Mouse (Mus musculus) liver (tissue): ENCODE measurements around the gene Pcyox1.
"Not testable (repeated sequence)": the region's sequence is repeated elsewhere in the genome, so short reads cannot be mapped to it uniquely, and the experiment has no call there.

Source experiments
- DNase-seq: peaks from one replicate; pipeline ENCODE4 v3.0.0-alpha.2; 2020; ENCODE audit warnings: mixed read lengths

The Pcyox1 gene

GRCm38 (mm10) chr6:86365371-86366124 is 31.4 kb downstream of the Pcyox1 start, which contains the start of gene Fam136a:
Fam136a (plus strand) TSS chr6:86365646.
- DNase-seq: peak; percentile 98

- DNase-seq: peak; percentile 76
Observed at GRCm38 (mm10) chr6:86364442-86365141, 32.4 kb downstream of the Pcyox1 start.

- DNase-seq: no peak
Observed at GRCm38 (mm10) chr6:86361373-86361772, 35.6 kb downstream of the Pcyox1 start.

GRCm38 (mm10) chr6:86360691-86361090 is 36.3 kb downstream of the Pcyox1 start:
- DNase-seq: no peak

DNA sequence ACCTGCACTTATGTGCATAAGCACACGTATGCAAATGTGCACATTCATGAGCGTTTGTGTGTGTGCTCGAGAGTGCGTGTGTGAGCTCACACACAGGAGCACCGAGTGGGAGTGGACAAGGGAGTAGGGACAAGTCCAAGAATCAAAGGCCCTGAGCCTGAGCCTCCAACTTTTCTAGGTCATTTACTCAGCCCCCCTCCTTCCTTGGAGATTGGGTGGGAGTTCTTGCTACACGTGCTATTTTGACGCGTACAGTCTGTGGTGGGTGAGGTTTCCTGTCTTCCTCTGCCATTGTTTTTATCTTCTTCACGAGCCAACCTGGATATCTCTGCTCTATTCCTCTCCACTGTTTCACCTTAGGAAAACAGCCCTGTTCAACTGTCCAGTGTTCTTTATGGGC is 40.0 kb downstream of the Pcyox1 start:
- DNase-seq: no peak

- DNase-seq: no peak
Observed at GRCm38 (mm10) chr6:86354948-86355347, 42.0 kb downstream of the Pcyox1 start.

DNA sequence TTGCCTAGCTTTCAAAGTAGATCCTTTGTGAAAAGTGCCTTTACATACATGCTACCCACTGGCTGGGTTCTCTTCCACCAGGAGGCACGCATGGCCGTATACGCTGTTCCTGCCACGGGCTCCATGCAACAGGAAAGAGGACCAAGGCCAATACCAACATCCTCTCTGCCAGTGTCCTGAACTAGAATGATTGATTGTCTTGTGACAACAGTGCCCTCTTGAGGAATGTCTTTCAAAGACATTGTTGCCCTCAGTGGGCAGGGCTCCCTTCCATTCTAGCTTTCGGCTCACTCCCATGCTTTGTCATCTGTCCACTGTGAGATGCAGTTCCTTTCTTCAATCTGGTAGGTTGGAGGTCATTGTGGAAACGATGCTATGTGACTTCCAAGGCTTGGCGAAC is 47.7 kb downstream of the Pcyox1 start:
- DNase-seq: no peak

DNA sequence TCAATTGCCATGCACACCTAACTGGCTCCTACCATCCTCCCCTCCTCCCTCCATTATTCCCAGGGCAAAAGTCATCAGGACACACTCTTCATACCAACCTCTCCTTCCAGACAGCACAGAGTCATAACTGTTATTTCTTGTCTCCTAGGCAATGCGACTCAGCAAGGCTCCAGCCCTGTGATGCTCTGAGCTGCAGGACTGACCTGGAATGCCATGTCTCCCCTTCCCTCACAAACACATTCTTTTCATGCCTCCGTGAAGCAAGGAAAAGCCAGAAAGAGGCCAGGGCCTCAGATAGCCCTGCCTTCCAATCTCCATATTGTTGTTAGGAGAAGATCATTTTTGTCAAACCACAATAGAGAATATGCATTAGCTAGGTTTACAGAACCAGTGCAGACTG is 50.9 kb downstream of the Pcyox1 start:
- no peak for DNase-seq

- no peak for DNase-seq
Observed at GRCm38 (mm10) chr6:86343656-86344055, 53.3 kb downstream of the Pcyox1 start.

DNA sequence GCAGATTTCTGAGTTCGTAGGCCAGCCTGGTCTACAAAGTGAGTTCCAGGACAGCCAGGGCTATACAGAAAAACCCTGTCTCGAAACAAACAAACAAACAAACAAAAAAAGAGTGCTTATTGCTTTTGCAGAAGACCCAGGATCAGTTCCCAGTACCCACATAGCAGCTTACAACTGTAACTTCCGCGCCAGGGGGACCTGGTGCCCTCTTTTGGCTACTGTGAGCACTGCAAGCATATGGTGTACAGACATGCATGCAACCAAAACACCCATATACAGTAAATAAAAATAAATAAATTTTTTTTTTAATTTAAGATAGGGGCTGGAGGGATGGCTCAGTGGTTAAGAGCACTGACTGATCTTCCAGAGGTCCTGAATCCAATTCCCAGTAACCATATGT is 60.6 kb downstream of the Pcyox1 start:
- DNase-seq: not testable (repeated sequence)
